Mouse (Mus musculus): ENCODE data around the gene Olfr1141.

Olfr1141 gene

GRCm38 (mm10) chr2:87753891-87754290 is at the start of gene Olfr1141:
Olfr1141 (minus strand) TSS chr2:87753991.
- no peak for DNase-seq (ENCODE audit: low spot score)

- no peak for DNase-seq (ENCODE audit: low spot score)
These were observed 46.5 kb upstream of the Olfr1141 start, which contains the start of gene Olfr1143 for GRCm38 (mm10) chr2:87800292-87800691. Olfr1143 (plus strand) TSS chr2:87800592.

DNA sequence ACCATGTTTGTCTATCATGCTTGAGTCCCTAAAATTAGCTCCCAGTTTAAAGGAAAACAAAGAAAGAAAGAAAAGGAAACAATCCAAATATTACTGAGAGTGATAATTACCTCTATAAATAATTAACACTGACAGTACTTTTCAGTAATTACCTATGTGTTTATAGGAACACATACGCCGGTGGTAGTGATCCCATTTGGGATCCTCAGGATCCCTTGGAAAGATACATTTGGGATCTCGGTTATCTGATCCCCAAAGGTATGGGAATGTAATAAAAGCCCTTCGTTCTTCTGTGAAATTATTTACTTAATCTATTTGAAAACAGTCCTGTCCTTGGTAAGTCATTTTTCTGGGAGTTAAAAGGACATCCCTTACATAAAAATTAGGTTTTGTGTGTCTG is 25.4 kb upstream of the Olfr1141 start, which contains the start of gene Olfr152:
Gene Olfr152, plus strand, starts transcription at position 301 of the 400 bp plus-strand sequence.
- DNase-seq (ENCODE audit: low spot score): no peak

DNA sequence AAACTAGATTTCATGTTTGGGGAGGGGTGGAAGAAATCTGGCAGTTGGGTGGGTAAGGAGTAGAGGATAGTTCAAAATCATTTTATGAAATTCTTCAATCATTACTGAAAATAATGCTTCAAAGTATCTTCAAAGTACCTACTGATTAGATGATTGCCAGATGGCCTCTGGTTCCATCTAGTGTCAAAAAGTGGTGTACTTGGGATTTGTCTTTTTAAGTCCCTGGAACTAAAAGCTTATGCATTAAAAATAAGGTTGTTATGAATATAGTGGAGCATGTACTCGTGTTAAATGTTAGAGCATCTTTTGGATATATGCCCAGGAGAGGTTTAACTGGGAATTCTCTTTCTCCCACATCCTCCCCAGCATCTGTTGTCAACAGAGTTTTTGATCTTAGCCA is 22.4 kb upstream of the Olfr1141 start:
- DNase-seq (ENCODE audit: low spot score): no peak

DNA sequence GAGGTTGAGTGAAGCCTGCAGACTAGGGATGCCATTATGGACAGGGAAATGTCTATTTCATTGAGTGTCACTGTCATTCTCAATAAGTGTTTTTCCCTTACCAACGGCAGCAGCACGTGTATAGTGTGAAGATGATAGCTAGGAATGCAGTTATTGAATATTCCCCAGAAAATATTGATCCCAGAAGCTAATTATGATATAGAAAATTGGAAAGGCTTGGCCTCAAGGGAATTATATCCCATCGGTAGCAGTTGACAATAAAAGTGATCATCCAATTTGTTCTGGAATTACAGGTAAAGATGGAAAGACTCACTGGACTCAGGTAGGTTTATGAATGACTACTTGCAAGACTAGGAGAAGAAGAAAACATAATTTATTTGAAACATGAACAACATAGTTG is 10.3 kb downstream of the Olfr1141 start, which contains the start of gene Olfr1140:
Gene Olfr1140, plus strand, starts transcription at position 301 of the 400 bp plus-strand sequence.
- DNase-seq (ENCODE audit: low spot score): no peak

DNA sequence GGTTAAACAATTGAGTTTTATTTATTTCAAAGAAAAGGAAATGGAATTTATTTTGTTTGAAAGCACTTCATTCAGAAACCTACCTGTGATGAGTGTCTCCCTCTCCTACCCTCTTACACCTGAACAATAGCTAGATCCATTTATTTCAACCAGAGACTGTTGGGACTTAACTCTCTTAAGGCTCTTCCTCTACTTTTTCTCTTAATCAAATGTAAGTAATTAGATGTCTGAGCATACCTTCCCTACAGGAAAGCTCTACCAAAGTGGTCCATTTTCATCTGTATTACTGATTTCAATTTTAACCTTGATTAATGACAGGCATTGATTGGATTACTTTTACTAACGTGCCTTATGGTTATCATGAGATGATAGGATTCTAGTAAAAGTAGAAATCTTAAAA is 13.9 kb downstream of the Olfr1141 start, which contains the start of gene Olfr1138:
Gene Olfr1138, minus strand, starts transcription at position 101 of the 400 bp plus-strand sequence.
- DNase-seq (ENCODE audit: low spot score): no peak

DNA sequence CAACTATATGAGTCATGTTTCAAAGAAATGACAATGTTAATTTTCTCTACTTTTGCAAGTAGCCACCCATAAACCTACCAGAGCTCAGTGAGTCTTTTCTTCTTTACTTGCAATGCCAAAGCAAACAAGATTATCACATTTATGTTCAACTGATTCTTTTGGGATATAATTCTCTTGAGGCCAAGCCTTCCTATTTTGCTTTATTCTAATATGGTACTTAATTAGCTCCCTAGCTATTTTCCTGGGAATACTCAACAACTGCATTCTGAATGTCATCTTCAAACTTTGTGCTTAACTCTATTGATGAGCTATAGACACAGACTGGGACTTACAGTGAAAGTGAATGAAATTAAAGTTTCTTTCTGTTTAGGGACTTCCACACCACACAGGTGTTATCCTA is 40.7 kb downstream of the Olfr1141 start, which contains the start of gene Olfr1137:
Gene Olfr1137, minus strand, starts transcription at position 101 of the 400 bp plus-strand sequence.
- no peak for DNase-seq (ENCODE audit: low spot score)

All from MN1 (cell line).